Mouse (Mus musculus): Measurements from ENCODE around the gene Cyb5r3.
"Not testable (repeated sequence)": the region's sequence is repeated elsewhere in the genome, so short reads cannot be mapped to it uniquely, and the experiment has no call there.

Cyb5r3 gene

GRCm38 (mm10) chr15:83150694-83151093 is 21.7 kb downstream of the Cyb5r3 start:
- no peak for ATAC-seq (ENCODE audit: low TSS enrichment)

DNA sequence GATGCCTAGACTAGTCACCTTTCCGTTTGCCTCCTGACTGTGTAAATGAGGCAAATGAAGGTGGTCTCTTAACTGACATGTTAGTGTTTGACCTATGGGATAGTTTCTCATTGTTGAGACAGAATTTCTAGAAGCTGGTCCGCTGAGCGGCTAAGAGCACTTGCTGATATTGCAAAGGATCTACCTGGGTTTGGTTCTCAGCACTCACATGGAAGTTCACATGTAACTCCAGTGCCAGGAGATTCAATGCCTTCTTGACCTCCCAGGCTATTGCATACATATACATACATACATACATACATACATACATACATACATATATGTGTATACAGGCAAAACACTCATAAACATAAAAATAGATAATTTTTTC is 22.3 kb downstream of the Cyb5r3 start:
- no peak for ATAC-seq (ENCODE audit: low TSS enrichment)

- peak; percentile 94 for ATAC-seq (ENCODE audit: low TSS enrichment)
These were observed 23.0 kb downstream of the Cyb5r3 start, which contains the start of gene Poldip3 for GRCm38 (mm10) chr15:83149196-83150072. Gene Poldip3, minus strand, starts transcription at chr15:83149384.

GRCm38 (mm10) chr15:83148801-83149195 is 23.6 kb downstream of the Cyb5r3 start:
- peak; percentile 78 for ATAC-seq (ENCODE audit: low TSS enrichment)

- ATAC-seq (ENCODE audit: low TSS enrichment): no peak
These were observed 24.0 kb downstream of the Cyb5r3 start for GRCm38 (mm10) chr15:83148395-83148794.

- ATAC-seq (ENCODE audit: low TSS enrichment): no peak
These were observed 26.9 kb downstream of the Cyb5r3 start for GRCm38 (mm10) chr15:83145541-83145940.

- peak; percentile 88 for ATAC-seq (ENCODE audit: low TSS enrichment)
These were observed 29.5 kb downstream of the Cyb5r3 start for GRCm38 (mm10) chr15:83142861-83143260.

DNA sequence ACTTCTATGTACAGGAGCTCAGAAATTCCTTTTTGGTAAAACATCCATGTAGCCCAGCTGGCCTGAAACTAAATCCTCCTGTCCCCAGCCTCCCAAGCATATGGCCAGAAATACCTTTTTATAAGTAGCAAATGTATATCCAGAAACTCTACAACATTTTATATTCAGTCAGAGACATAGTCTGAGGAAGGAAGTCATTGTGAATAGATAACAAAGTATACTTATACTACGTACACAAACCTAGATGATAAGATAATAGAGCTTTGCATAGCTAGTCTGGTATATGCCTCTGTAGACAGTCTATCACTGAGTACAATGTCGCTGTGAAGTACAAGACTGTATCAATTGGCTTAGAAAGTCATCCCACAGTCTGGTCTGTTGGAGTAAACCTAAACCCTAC is 36.7 kb downstream of the Cyb5r3 start:
- ATAC-seq (ENCODE audit: low TSS enrichment): no peak

- no peak for ATAC-seq (ENCODE audit: low TSS enrichment)
These were observed 37.7 kb downstream of the Cyb5r3 start for GRCm38 (mm10) chr15:83134671-83135070.

GRCm38 (mm10) chr15:83129530-83130231 is 42.7 kb downstream of the Cyb5r3 start:
- no peak for ATAC-seq (ENCODE audit: low TSS enrichment)

DNA sequence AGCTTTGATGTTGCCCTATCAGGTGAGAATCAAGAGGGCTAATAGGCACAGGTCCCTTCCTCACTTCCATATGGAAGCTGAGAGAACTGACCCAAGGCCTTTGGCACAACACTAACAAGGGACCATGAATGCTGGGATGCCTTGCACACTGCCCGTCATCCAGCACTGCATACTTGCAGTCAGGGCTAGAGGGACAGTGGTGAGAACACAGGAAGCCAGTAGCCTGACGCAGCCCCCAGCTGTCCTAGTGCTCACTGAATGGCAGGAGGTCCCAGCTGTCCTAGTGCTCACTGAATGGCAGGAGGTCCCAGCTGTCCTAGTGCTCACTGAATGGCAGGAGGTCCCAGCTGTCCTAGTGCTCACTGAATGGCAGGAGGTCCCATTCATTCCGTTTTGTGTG is 45.4 kb downstream of the Cyb5r3 start:
- not testable (repeated sequence) for ATAC-seq (ENCODE audit: low TSS enrichment)

GRCm38 (mm10) chr15:83126582-83126981 is 45.8 kb downstream of the Cyb5r3 start:
- no peak for ATAC-seq (ENCODE audit: low TSS enrichment)

GRCm38 (mm10) chr15:83124625-83125024 is 47.8 kb downstream of the Cyb5r3 start:
- no peak for ATAC-seq (ENCODE audit: low TSS enrichment)

GRCm38 (mm10) chr15:83122566-83123145 is 49.7 kb downstream of the Cyb5r3 start, which contains the start of gene Rrp7a:
Gene Rrp7a, minus strand, starts transcription at chr15:83122801.
- peak; percentile 96 for ATAC-seq (ENCODE audit: low TSS enrichment)

- peak; percentile 48 for ATAC-seq (ENCODE audit: low TSS enrichment)
These were observed 50.5 kb downstream of the Cyb5r3 start for GRCm38 (mm10) chr15:83121709-83122565.

GRCm38 (mm10) chr15:83118360-83118759 is 54.0 kb downstream of the Cyb5r3 start:
- peak; percentile 20; the same call in 1 of the 2 replicates for ATAC-seq (ENCODE audit: low TSS enrichment)

DNA sequence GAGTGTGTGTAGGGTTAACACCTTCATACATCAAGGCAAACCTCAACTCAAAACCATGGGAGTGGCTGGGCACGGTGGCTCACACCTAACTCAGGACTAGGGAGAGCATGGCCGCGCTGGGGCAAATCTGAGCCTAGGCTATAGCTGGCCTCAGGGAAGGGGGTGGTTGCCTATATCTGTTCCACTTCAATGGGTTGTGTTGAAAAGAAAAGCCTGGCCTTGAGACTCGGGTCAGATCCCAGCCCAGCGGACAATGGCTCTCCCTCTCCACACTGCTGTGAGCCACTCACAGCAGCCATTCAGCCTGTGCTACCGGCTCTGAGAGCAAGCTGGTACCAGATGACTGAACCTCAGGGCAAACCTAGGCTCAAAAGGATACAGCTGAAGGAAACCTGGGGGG is 57.3 kb downstream of the Cyb5r3 start:
- ATAC-seq (ENCODE audit: low TSS enrichment): no peak

- no peak for ATAC-seq (ENCODE audit: low TSS enrichment)
These were observed 58.3 kb downstream of the Cyb5r3 start for GRCm38 (mm10) chr15:83114106-83114505.

GRCm38 (mm10) chr15:83112898-83113297 is 59.5 kb downstream of the Cyb5r3 start:
- ATAC-seq (ENCODE audit: low TSS enrichment): peak; percentile 87

DNA sequence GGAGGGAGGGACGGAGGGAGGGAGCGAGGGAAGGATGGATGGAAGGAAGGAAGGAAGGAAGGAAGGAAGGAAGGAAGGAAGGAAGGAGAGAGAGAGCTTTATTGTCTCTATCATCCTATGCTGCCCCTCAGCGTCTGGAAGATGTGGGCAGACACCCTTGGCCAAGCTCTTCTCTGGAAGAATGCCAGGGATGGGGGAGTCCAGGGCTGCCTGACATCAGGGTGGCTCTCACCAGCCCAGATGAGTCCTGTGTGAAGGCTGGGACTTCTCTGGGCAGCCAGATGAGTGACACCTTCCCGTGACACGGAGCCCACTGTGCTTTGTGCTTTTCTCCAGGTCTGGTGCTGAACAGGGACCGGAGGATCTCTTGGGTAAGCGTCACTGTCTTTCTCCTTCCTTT is 60.5 kb downstream of the Cyb5r3 start:
- ATAC-seq (ENCODE audit: low TSS enrichment): no peak

DNA sequence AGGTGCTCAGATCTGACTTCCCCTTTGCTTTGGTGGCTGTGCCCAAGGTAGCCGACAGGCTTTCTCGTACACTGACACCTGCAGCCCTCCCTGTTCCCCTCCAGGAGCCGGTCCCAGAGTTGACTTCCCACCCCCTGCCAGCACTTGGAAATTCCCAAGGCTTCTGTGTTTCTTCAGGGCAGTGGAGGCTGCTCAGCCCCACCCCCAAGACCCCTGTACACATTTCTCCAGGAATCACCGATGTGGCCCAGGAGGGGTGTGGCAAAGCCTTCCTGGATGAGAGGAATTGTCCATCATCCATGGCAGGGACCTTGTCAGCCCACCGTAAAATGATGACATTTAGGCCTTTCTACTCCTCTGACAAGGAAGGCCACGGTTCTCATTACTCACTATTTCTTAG is 61.1 kb downstream of the Cyb5r3 start:
- no peak for ATAC-seq (ENCODE audit: low TSS enrichment)

DNA sequence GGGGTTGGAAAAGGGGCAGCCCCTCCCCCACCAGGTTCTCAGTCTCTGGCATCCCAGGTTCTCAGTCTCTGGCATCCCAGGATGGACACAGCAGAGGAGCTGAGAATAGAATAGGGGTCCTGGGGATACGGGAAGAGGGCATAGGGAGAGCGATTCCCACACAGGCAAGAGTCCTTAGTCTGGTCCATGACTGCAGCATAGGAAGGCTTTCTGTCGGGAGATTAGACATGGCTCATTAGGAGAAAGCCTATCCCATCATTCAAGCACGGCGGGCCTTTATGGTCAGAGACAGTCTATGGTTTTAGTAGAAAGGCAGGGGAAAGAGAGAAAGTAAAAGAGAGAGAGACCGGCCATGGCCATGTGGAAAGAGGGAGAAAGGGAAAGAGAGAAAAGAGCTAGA is 64.6 kb downstream of the Cyb5r3 start:
- ATAC-seq (ENCODE audit: low TSS enrichment): no peak

Measured in frontal cortex, adult (tissue).